Mouse (Mus musculus) stomach, postnatal 0 days (tissue): ENCODE data around the gene Dusp14. TPM values are rescaled to one million over a fixed set of nuclear protein-coding genes. Genes with fewer than 3 reads are reported as not detected.
A peak's percentile ranks its signal among the peaks of the same experiment; 100 is the strongest.

ENCODE experiments used
- ATAC-seq: fragments of 200-750 bp; cut with Nextera tagmentation; 2 replicates; pipeline ENCODE4 v1.8.0; 2017; ENCODE audit not compliant: low FRiP score, low TSS enrichment
- DNase-seq: peaks from one replicate; pipeline ENCODE4 v3.0.0-alpha.2; 2016; ENCODE audit warnings: low spot score
- H3K27ac ChIP-seq: fragments of 300-500 bp; sonication (generic); replicated peaks from 2 replicates; pipeline ENCODE4 v1.5.1; 2014; ENCODE audit warnings: mild to moderate bottlenecking, control low read depth
- H3K27me3 ChIP-seq: fragments of 300-500 bp; sonication (generic); 2 replicates; pipeline ENCODE4 v1.6.1; 2014; ENCODE audit warnings: low read length; ENCODE audit not compliant: control insufficient read depth, insufficient read depth
- H3K36me3 ChIP-seq: fragments of 300-500 bp; sonication (generic); 2 replicates; pipeline ENCODE4 v1.6.1; 2014; ENCODE audit warnings: low read length, mixed read lengths; ENCODE audit not compliant: control insufficient read depth, insufficient read depth
- H3K4me1 ChIP-seq: fragments of 300-500 bp; sonication (generic); replicated peaks from 2 replicates; pipeline ENCODE4 v1.6.1; 2014; ENCODE audit warnings: antibody characterized with exemption; ENCODE audit not compliant: control insufficient read depth, insufficient read depth
- H3K4me2 ChIP-seq: fragments of 300-500 bp; sonication (generic); replicated peaks from 2 replicates; pipeline ENCODE4 v1.6.1; 2014; ENCODE audit warnings: low read depth, mild to moderate bottlenecking, control low read depth, moderate library complexity
- H3K4me3 ChIP-seq: fragments of 300-500 bp; sonication (generic); 2 replicates; pipeline ENCODE4 v1.5.1; 2014; ENCODE audit warnings: low read depth, low read length, control low read depth
- H3K9ac ChIP-seq: fragments of 300-500 bp; sonication (generic); 2 replicates; pipeline ENCODE4 v1.6.1; 2014; ENCODE audit warnings: mild to moderate bottlenecking, low read length, control low read depth, mixed read lengths
- H3K9me3 ChIP-seq: fragments of 300-500 bp; sonication (generic); 2 replicates; pipeline ENCODE4 v1.6.1; 2016; ENCODE audit warnings: low read length; ENCODE audit not compliant: control insufficient read depth
- CTCF ChIP-seq: IDR thresholded peaks from 2 replicates; pipeline ENCODE4 v1.5.1; 2016; ENCODE audit warnings: antibody characterized with exemption, low read depth, mild to moderate bottlenecking, moderate library complexity
- EP300 ChIP-seq: optimal IDR thresholded peaks from 2 replicates; pipeline ENCODE3; 2016; ENCODE audit warnings: antibody characterized with exemption
- WGBS: fragments of 180-500 bp; shearing (Covaris S2); extraction: QIAGEN DNeasy Blood & Tissue Kit; methylation state at CpG from one replicate; pipeline ENCODE4 v1.1.7; 2014; 5-methylcytosine and 5-hydroxymethylcytosine counted together
- polyA plus RNA-seq: library from polyadenylated mRNA; unstranded; fragments of >200 nt; fragmentation: Nextera tagmentation; extraction: Ambion mirVana; gene quantifications from 2 replicates; pipeline ENCODE4 v1.2.1, GENCODE M21; 2015

The Dusp14 gene
- polyA plus RNA-seq, result 118 and 130 TPM in 2 replicates

- DNase-seq (no peak), ATAC-seq (peak; percentile 56; the same call in 1 of the 2 replicates)
- TF ChIP-seq EP300 (no peak), CTCF (no peak)
- WGBS, result 24% methylated on average over 11 of the region's 11 CpGs
- peak within 1 kb of the TSS; percentile 82 for H3K27ac ChIP-seq
- peak within 1 kb of the TSS; percentile 79 for H3K9ac ChIP-seq
- H3K27me3 ChIP-seq, result no peaks in the 10 kb centered on the region
- H3K4me2 ChIP-seq, result peak within 1 kb of the TSS; percentile 83
- no peaks in the 10 kb centered on the region for H3K9me3 ChIP-seq
- H3K36me3 ChIP-seq, result no peaks in the 10 kb centered on the region
- H3K4me3 ChIP-seq, result peak within 1 kb of the TSS; percentile 70
- 0 out of 2 replicates have a peak, but pooled peaks cover 4% of the 10 kb centered on the region for H3K4me1 ChIP-seq
Observed at GRCm38 (mm10) chr11:84069034-84069370, at the start of gene Dusp14. Dusp14 (minus strand) TSS chr11:84069261.

GRCm38 (mm10) chr11:84117431-84117830, 48.4 kb upstream of the Dusp14 start:
- H3K4me2 ChIP-seq, result no peak overlapping the region
- H3K4me1 ChIP-seq, result 0 out of 2 replicates have a peak, but pooled peaks cover 3% of the 10 kb centered on the region
- peaks cover 15% of the 10 kb centered on the region for H3K36me3 ChIP-seq
- ATAC-seq (no peak), DNase-seq (no peak)
- no peak overlapping the region for H3K9ac ChIP-seq
- no peak overlapping the region for H3K27ac ChIP-seq
- no peaks in the 10 kb centered on the region for H3K9me3 ChIP-seq
- WGBS, result 83% methylated on average over 4 of the region's 4 CpGs
- H3K4me3 ChIP-seq, result no peak overlapping the region
- no peaks in the 10 kb centered on the region for H3K27me3 ChIP-seq
- TF ChIP-seq EP300 (no peak), CTCF (no peak)

GRCm38 (mm10) chr11:84116221-84116620, 47.2 kb upstream of the Dusp14 start:
- no peak for DNase-seq
- Histone ChIP-seq H3K4me3 (no peak overlapping the region), H3K9ac (no peak overlapping the region), H3K4me1 (0 out of 2 replicates have a peak, but pooled peaks cover 1% of the 10 kb centered on the region), H3K4me2 (no peak overlapping the region), H3K36me3 (peaks cover 15% of the 10 kb centered on the region), H3K9me3 (no peaks in the 10 kb centered on the region), H3K27me3 (no peaks in the 10 kb centered on the region), H3K27ac (no peak overlapping the region)
- 58% methylated on average over 2 of the region's 2 CpGs for WGBS
- TF ChIP-seq CTCF (peak; percentile 56), EP300 (no peak)
- no peak for ATAC-seq

- peaks cover 12% of the 10 kb centered on the region for H3K36me3 ChIP-seq
- TF ChIP-seq CTCF (no peak), EP300 (no peak)
- H3K27me3 ChIP-seq, result no peaks in the 10 kb centered on the region
- no peak overlapping the region for H3K9ac ChIP-seq
- H3K27ac ChIP-seq, result no peak overlapping the region
- no peak overlapping the region for H3K4me2 ChIP-seq
- DNase-seq (no peak), ATAC-seq (no peak)
- no peaks in the 10 kb centered on the region for H3K9me3 ChIP-seq
- WGBS, result 67% methylated on average over 9 of the region's 9 CpGs
- no peaks in the 10 kb centered on the region for H3K4me1 ChIP-seq
- no peak overlapping the region for H3K4me3 ChIP-seq
Observed at GRCm38 (mm10) chr11:84115646-84116045, 46.6 kb upstream of the Dusp14 start.

- no peak for DNase-seq
- no peak for ATAC-seq
- 92% methylated on average over 5 of the region's 5 CpGs for WGBS
- H3K36me3 ChIP-seq, result peaks cover 11% of the 10 kb centered on the region
- no peaks in the 10 kb centered on the region for H3K9me3 ChIP-seq
- H3K4me3 ChIP-seq, result no peak overlapping the region
- H3K27ac ChIP-seq, result no peak overlapping the region
- H3K4me1 ChIP-seq, result no peaks in the 10 kb centered on the region
- no peaks in the 10 kb centered on the region for H3K27me3 ChIP-seq
- no peak overlapping the region for H3K4me2 ChIP-seq
- no peak overlapping the region for H3K9ac ChIP-seq
- TF ChIP-seq EP300 (no peak), CTCF (no peak)
Observed at GRCm38 (mm10) chr11:84113623-84114022, 44.6 kb upstream of the Dusp14 start.

GRCm38 (mm10) chr11:84107137-84107536, 38.1 kb upstream of the Dusp14 start:
- H3K9ac ChIP-seq, result no peak overlapping the region
- H3K4me3 ChIP-seq, result no peak overlapping the region
- ATAC-seq, result no peak
- TF ChIP-seq EP300 (no peak), CTCF (no peak)
- H3K27me3 ChIP-seq, result no peaks in the 10 kb centered on the region
- H3K9me3 ChIP-seq, result no peaks in the 10 kb centered on the region
- H3K4me2 ChIP-seq, result no peak overlapping the region
- peaks cover 27% of the 10 kb centered on the region for H3K36me3 ChIP-seq
- DNase-seq, result no peak
- 65% methylated on average over 2 of the region's 2 CpGs for WGBS
- no peaks in the 10 kb centered on the region for H3K4me1 ChIP-seq
- H3K27ac ChIP-seq, result no peak overlapping the region
